ENCODE assay signal across 22 mouse cellular contexts in the genomic region with DNA sequence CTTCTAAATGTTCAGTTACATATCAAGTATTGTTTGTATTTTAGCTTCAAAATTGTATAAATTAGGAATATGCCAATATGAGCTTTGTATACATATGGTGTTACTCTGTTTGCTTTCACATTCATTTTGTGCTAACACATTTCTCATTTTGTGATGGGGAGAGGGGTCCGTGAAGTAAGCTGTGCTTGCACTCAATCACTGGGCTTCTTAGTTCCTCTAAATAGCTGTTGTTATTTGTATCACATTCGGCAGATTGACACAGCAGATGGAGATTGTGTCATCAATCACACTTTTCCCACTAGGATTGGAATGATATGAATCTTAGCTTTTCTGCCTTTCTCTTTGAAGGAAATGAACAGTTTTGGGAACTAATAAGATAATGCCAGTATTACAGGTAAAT. TPM values are rescaled to one million over a fixed set of nuclear protein-coding genes. Genes with fewer than 3 reads are reported as not detected.
"Had no signal": no experiment of that assay in that cellular context is flagged by ENCODE, and none has a peak within 500 bp of the region (broad histone marks: within the 10 kb centered on the region; RNA-seq: fewer than 3 reads in every experiment).

No protein-coding gene starts in this region.

- H3K27ac ChIP-seq: kidney, postnatal 0 days; limb, embryonic 12.5 days; liver, embryonic 13.5 days; midbrain, embryonic 12.5 days; neural tube, embryonic 15.5 days had no signal

- H3K9ac ChIP-seq: limb, embryonic 12.5 days; liver, embryonic 13.5 days; liver, postnatal 0 days; midbrain, embryonic 12.5 days; neural tube, embryonic 15.5 days had no signal

- H3K4me1 ChIP-seq: limb, embryonic 12.5 days; liver, embryonic 13.5 days; midbrain, embryonic 12.5 days; neural tube, embryonic 15.5 days had no signal

- H3K27me3 ChIP-seq: limb, embryonic 12.5 days; liver, embryonic 13.5 days; midbrain, embryonic 12.5 days; neural tube, embryonic 15.5 days had no signal

- H3K4me2 ChIP-seq: limb, embryonic 12.5 days; liver, embryonic 13.5 days; midbrain, embryonic 12.5 days; neural tube, embryonic 15.5 days had no signal

- DNase-seq: kidney, adult 11 months; kidney, adult 9 months; kidney, postnatal 36 days; liver; liver, embryonic 13.5 days; liver, postnatal 0 days; right cerebral cortex, postnatal 4 days; spleen, adult 18-20 months; thymus, adult 18-20 months; thymus, postnatal 14 days had no signal

- ATAC-seq: liver, postnatal 0 days had no signal

- H3K9me3 ChIP-seq: limb, embryonic 12.5 days; liver, embryonic 13.5 days; midbrain, embryonic 12.5 days; neural tube, embryonic 15.5 days had no signal

- H3K4me3 ChIP-seq: limb, embryonic 12.5 days; liver, embryonic 13.5 days; midbrain, embryonic 12.5 days; myocyte; neural tube, embryonic 15.5 days had no signal

- H3K36me3 ChIP-seq: limb, embryonic 12.5 days; liver, embryonic 13.5 days; midbrain, embryonic 12.5 days; neural tube, embryonic 15.5 days had no signal

RNA-seq across cellular contexts. Expression of gene H2afb1, which starts 21.5 kb away (rescaled TPM):
- total RNA-seq: left cerebral cortex, postnatal 36 days; megakaryocyte-erythroid progenitor cell, adult 5-6 weeks had no signal
- polyA plus RNA-seq: intestine, embryonic 14.5 days; kidney, postnatal 0 days; limb, embryonic 12.5 days; liver, embryonic 13.5 days; liver, postnatal 0 days; lung, embryonic 16.5 days; midbrain, embryonic 12.5 days; myocyte; neural tube, embryonic 11.5 days; neural tube, embryonic 15.5 days; stomach, embryonic 14.5 days; urinary bladder, adult 2 months had no signal
